Mouse (Mus musculus): Measurements from ENCODE around the gene Map6d1.

DNA sequence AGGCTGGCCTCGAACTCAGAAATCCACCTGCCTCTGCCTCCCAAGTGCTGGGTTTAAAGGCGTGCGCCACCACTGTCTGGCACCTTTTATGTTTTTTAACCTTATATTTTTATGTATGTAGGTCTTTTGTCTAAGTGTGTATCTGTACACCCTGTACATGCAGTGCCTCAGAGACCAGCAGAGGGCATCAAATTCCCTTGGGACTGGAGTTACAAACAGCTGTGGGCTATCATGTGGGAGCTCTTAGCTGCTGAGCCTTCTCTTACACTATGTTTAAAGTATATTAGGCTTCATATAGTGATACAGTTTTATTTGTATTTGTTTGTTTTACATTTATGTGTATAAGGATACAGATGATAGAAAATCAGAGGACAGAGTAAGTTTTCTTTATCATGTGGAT is 45.6 kb downstream of the Map6d1 start:
- peak; percentile 4 for TF ChIP-seq RAD21 (IDR thresholded peaks at IDR 0.05; ENCODE audit: low read depth, low read length)
- TF ChIP-seq ZMIZ1 (IDR thresholded peaks at IDR 0.05; ENCODE audit: low read depth, low read length) = no peak
- peak; percentile 42 to 87; a peak in 3 of 4 replicates for TF ChIP-seq CTCF (conservative IDR thresholded peaks at IDR 0.05 in 1 of 2, IDR thresholded peaks at IDR 0.05 in 1 of 2; ENCODE audit: low read depth in 2 of 2, low read length in 2 of 2)
- no peak for TF ChIP-seq ZC3H11A (IDR thresholded peaks at IDR 0.05; ENCODE audit: low read depth, low read length)
- no peak for TF ChIP-seq TBP (conservative IDR thresholded peaks at IDR 0.05; ENCODE audit: low read depth, low read length)
- peak; percentile 32; the same call in 1 of the 2 replicates for TF ChIP-seq POLR2A (IDR thresholded peaks at IDR 0.05; ENCODE audit: low read depth, low read length)
- TF ChIP-seq IRF4 (IDR thresholded peaks at IDR 0.05; ENCODE audit: low read depth, low read length) = 0 out of 2 replicates have a peak, but pooled peaks have one; percentile 47
- TF ChIP-seq USF2 (conservative IDR thresholded peaks at IDR 0.05; ENCODE audit: low read depth, low read length) = no peak
- no peak for TF ChIP-seq CHD2 (IDR thresholded peaks at IDR 0.05; ENCODE audit: low read length)
- no peak for TF ChIP-seq CHD1 (IDR thresholded peaks at IDR 0.05; ENCODE audit: low read depth, low read length)
- no peak for TF ChIP-seq MAX (IDR thresholded peaks at IDR 0.05; ENCODE audit: low read length)
- no peak for TF ChIP-seq MAFK (IDR thresholded peaks at IDR 0.05; ENCODE audit: insufficient replicate concordance, low read length)
- TF ChIP-seq RCOR1 (conservative IDR thresholded peaks at IDR 0.05; ENCODE audit: low read depth, low read length) = no peak

Data from CH12.LX (cell line).